9 mouse cellular contexts compared by ENCODE assay signal in the genomic region with DNA sequence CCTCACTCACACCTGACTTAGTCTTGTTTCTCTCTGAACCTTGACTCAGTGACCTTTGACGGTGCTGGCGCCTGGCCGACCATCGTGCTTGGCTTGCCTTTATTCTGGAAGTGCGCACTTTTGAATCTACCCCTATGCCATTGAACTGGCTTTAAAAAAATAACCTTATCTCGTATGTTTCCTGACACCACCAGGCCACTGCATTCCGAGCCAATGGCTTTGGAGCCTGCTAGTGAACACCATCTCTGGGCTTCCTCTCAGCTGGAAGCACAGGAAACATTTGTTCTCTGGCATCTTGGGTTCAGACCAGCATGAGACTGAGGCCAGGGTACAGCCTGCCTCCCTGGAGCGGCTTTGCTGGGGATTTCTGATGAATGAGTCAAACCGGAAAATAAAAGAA. TPM values are rescaled to one million over a fixed set of nuclear protein-coding genes. Genes with fewer than 3 reads are reported as not detected.
DNase-seq lines count a peak whose midpoint lies in the region; ATAC-seq and TF ChIP-seq lines count a peak whose summit lies in the region.
"Had no signal": no experiment of that assay in that cellular context is flagged by ENCODE, and none has a peak within 500 bp of the region (broad histone marks: within the 10 kb centered on the region; RNA-seq: fewer than 3 reads in every experiment).

No protein-coding gene starts in this region.

- H3K4me1 ChIP-seq in embryonic facial prominence, embryonic 14.5 days (ENCODE audit: control insufficient read depth, insufficient read depth, low read length): 0 out of 2 replicates have a peak, but pooled peaks cover 5% of the 10 kb centered on the region
- H3K4me1 ChIP-seq in embryonic facial prominence, embryonic 10.5 days: peaks cover 42% of the 10 kb centered on the region
- peaks cover 17% of the 10 kb centered on the region for H3K4me1 ChIP-seq in kidney, embryonic 16.5 days (ENCODE audit: insufficient read depth, low read length)
- peaks cover 6% of the 10 kb centered on the region; the same call in 1 of the 2 replicates for H3K4me1 ChIP-seq in midbrain, postnatal 0 days (ENCODE audit: insufficient read depth, low read length)
- H3K4me1 ChIP-seq: liver, embryonic 15.5 days had no signal

- H3K27me3 ChIP-seq in embryonic facial prominence, embryonic 14.5 days (replicated peaks; ENCODE audit: control insufficient read depth, insufficient read depth, low read length): no peaks in the 10 kb centered on the region
- no peaks in the 10 kb centered on the region for H3K27me3 ChIP-seq in embryonic facial prominence, embryonic 10.5 days (replicated peaks; ENCODE audit: low read depth, poor library complexity, severe bottlenecking)
- no peaks in the 10 kb centered on the region for H3K27me3 ChIP-seq in kidney, embryonic 16.5 days (ENCODE audit: insufficient read depth, low read length)
- no peaks in the 10 kb centered on the region for H3K27me3 ChIP-seq in midbrain, postnatal 0 days (ENCODE audit: insufficient read depth, low read length)
- H3K27me3 ChIP-seq: liver, embryonic 15.5 days had no signal

- no peak for ATAC-seq in embryonic facial prominence, embryonic 14.5 days (ENCODE audit: low read depth)
- peak; percentile 66 for ATAC-seq in kidney, embryonic 16.5 days (ENCODE audit: low FRiP score, low TSS enrichment)
- no peak for ATAC-seq in midbrain, postnatal 0 days (ENCODE audit: low FRiP score)

- no peaks in the 10 kb centered on the region for H3K9me3 ChIP-seq in embryonic facial prominence, embryonic 14.5 days (ENCODE audit: control insufficient read depth, low read length)
- no peaks in the 10 kb centered on the region for H3K9me3 ChIP-seq in embryonic facial prominence, embryonic 10.5 days
- H3K9me3 ChIP-seq in kidney, embryonic 16.5 days (ENCODE audit: low read length): no peaks in the 10 kb centered on the region
- no peaks in the 10 kb centered on the region for H3K9me3 ChIP-seq in midbrain, postnatal 0 days (ENCODE audit: low read length)
- H3K9me3 ChIP-seq: liver, embryonic 15.5 days had no signal

- TF ChIP-seq CTCF in midbrain, postnatal 0 days (IDR thresholded peaks at IDR 0.05): no peak

- no peak overlapping the region for H3K4me3 ChIP-seq in embryonic facial prominence, embryonic 14.5 days (ENCODE audit: low read depth, low read length)
- no peak overlapping the region for H3K4me3 ChIP-seq in embryonic facial prominence, embryonic 10.5 days
- H3K4me3 ChIP-seq in kidney, embryonic 16.5 days (ENCODE audit: low read length): no peak overlapping the region
- H3K4me3 ChIP-seq in midbrain, postnatal 0 days (ENCODE audit: low read depth, low read length): no peak overlapping the region
- H3K4me3 ChIP-seq: liver, embryonic 15.5 days had no signal

- peak; percentile 47 for DNase-seq in embryonic facial prominence, embryonic 14.5 days (ENCODE audit: low spot score)
- no peak for DNase-seq in embryonic facial prominence, embryonic 10.5 days (ENCODE audit: low spot score)
- DNase-seq in adrenal gland, adult (ENCODE audit: inconsistent age in 2 of 2, low spot score in 1 of 2): peak; percentile 91 to 96
- peak; percentile 75 for DNase-seq in gastrocnemius, postnatal 14 days
- peak; percentile 27 for DNase-seq in ovary, postnatal 14 days (ENCODE audit: low spot score)
- DNase-seq in T-cell, adult 2 months (ENCODE audit: low spot score): no peak
- DNase-seq in midbrain, postnatal 0 days (ENCODE audit: low spot score): no peak

- intact Hi-C loops in gastrocnemius, postnatal 14 days (cut with DNase I; ENCODE audit: low total_unique reads): no loop called here

- no peak overlapping the region for H3K27ac ChIP-seq in embryonic facial prominence, embryonic 14.5 days (replicated peaks; ENCODE audit: low read depth, low read length)
- H3K27ac ChIP-seq in embryonic facial prominence, embryonic 10.5 days (replicated peaks): no peak overlapping the region
- no peak overlapping the region; the same call in 1 of the 2 replicates for H3K27ac ChIP-seq in kidney, embryonic 16.5 days (ENCODE audit: low read length)
- no peak overlapping the region for H3K27ac ChIP-seq in midbrain, postnatal 0 days (ENCODE audit: low read depth, low read length)
- H3K27ac ChIP-seq: liver, embryonic 15.5 days had no signal

- 73% methylated on average over 9 of the region's 9 CpGs for WGBS in embryonic facial prominence, embryonic 14.5 days
- 74% methylated on average over 9 of the region's 9 CpGs for WGBS in embryonic facial prominence, embryonic 10.5 days
- 66% methylated on average over 9 of the region's 9 CpGs for WGBS in kidney, embryonic 16.5 days
- WGBS in midbrain, postnatal 0 days: 70% methylated on average over 9 of the region's 9 CpGs

- H3K36me3 ChIP-seq in embryonic facial prominence, embryonic 14.5 days (ENCODE audit: control insufficient read depth, insufficient read depth, low read length): no peaks in the 10 kb centered on the region
- H3K36me3 ChIP-seq in embryonic facial prominence, embryonic 10.5 days (replicated peaks): no peaks in the 10 kb centered on the region
- H3K36me3 ChIP-seq in kidney, embryonic 16.5 days (ENCODE audit: insufficient read depth, low read length): no peaks in the 10 kb centered on the region
- H3K36me3 ChIP-seq in midbrain, postnatal 0 days (ENCODE audit: insufficient read depth, low read length): no peaks in the 10 kb centered on the region
- H3K36me3 ChIP-seq: liver, embryonic 15.5 days had no signal

- H3K9ac ChIP-seq in embryonic facial prominence, embryonic 14.5 days (ENCODE audit: low read depth, low read length): no peak overlapping the region
- H3K9ac ChIP-seq in kidney, embryonic 16.5 days (replicated peaks; ENCODE audit: low read length): no peak overlapping the region
- H3K9ac ChIP-seq in midbrain, postnatal 0 days (replicated peaks; ENCODE audit: low read length, poor library complexity, severe bottlenecking): no peak overlapping the region
- H3K9ac ChIP-seq: liver, embryonic 15.5 days had no signal

- no peak overlapping the region for H3K4me2 ChIP-seq in embryonic facial prominence, embryonic 14.5 days (ENCODE audit: low read depth, low read length)
- no peak overlapping the region for H3K4me2 ChIP-seq in kidney, embryonic 16.5 days (replicated peaks; ENCODE audit: low read depth, low read length)
- H3K4me2 ChIP-seq in midbrain, postnatal 0 days (ENCODE audit: low read depth, low read length, poor library complexity, severe bottlenecking): no peak overlapping the region
- H3K4me2 ChIP-seq: liver, embryonic 15.5 days had no signal

RNA-seq across cellular contexts. Expression of gene Pomgnt2, which starts 25.9 kb away (rescaled TPM):
- polyA plus RNA-seq in embryonic facial prominence, embryonic 14.5 days (2014; fragmentation: Nextera tagmentation; extraction: Ambion mirVana): 15.8 and 17.6 TPM in 2 replicates
- polyA plus RNA-seq in embryonic facial prominence, embryonic 10.5 days (2016; fragmentation: Nextera tagmentation; extraction: Ambion mirVana): 13.5 and 13.9 TPM in 2 replicates
- 1 to 10 TPM; 7.1 to 9.0 TPM for total RNA-seq in gastrocnemius, postnatal 14 days (2021)
- 19.1 and 19.9 TPM in 2 replicates for polyA plus RNA-seq in kidney, embryonic 16.5 days (2015; fragmentation: Nextera tagmentation; extraction: Ambion mirVana)
- 49.7 and 53.4 TPM in 2 replicates for total RNA-seq in midbrain, postnatal 0 days (2014; rRNA removed)
- 38.5 and 41.8 TPM in 2 replicates for polyA plus RNA-seq in midbrain, postnatal 0 days (2015; fragmentation: Nextera tagmentation; extraction: Ambion mirVana)

Comparison
In these comparisons a context has a peak if more than half of its experiments do, and no peak if none do; other contexts are left out.
1. DNase-seq: peak in embryonic facial prominence, embryonic 14.5 days (single experiment), adrenal gland, adult (2 of 2), gastrocnemius, postnatal 14 days (single experiment) and ovary, postnatal 14 days (single experiment); none in embryonic facial prominence, embryonic 10.5 days (single experiment), T-cell, adult 2 months (single experiment) and midbrain, postnatal 0 days (single experiment).